ENCODE assay signal across 7 mouse cellular contexts in genomic region chr5:140263754-140264749, GRCm38 (mm10). TPM values are rescaled to one million over a fixed set of nuclear protein-coding genes. Genes with fewer than 3 reads are reported as not detected.
DNase-seq lines count a peak whose midpoint lies in the region; ATAC-seq and TF ChIP-seq lines count a peak whose summit lies in the region.

No protein-coding gene starts in this region.

- no peak for TF ChIP-seq POLR2A in bone marrow macrophage, adult 2 months (IDR thresholded peaks at IDR 0.05; ENCODE audit: borderline replicate concordance, low read depth, low read length)

- no peaks in the 10 kb centered on the region for H3K9me3 ChIP-seq in E14TG2a.4 (ENCODE audit: low read length)
- H3K9me3 ChIP-seq in heart, embryonic 10.5 days: no peaks in the 10 kb centered on the region

- H3K27ac ChIP-seq in bone marrow macrophage, adult 2 months (ENCODE audit: insufficient read depth, low read depth, low read length): peak overlapping the region; percentile 86
- 0 out of 2 replicates have a peak overlapping the region, but pooled peaks have one; percentile 39 for H3K27ac ChIP-seq in heart, embryonic 10.5 days
- H3K27ac ChIP-seq in macrophage: peak overlapping the region; percentile 85

- 57% methylated on average over 30 of the region's 30 CpGs for WGBS in heart, embryonic 10.5 days
- WGBS in macrophage (ENCODE audit: missing documents): 91% methylated on average over 30 of the region's 30 CpGs

- no peaks in the 10 kb centered on the region for H3K79me2 ChIP-seq in macrophage (ENCODE audit: inconsistent target)

- peak; percentile 91 for DNase-seq in heart, embryonic 10.5 days (ENCODE audit: low spot score)
- DNase-seq in thymus, postnatal 10 days (ENCODE audit: low spot score in 2 of 2): peak; percentile 84 to 91
- no peak for DNase-seq in ovary, postnatal 14 days (ENCODE audit: low spot score)

- ATAC-seq in granulocyte monocyte progenitor cell, adult 5-6 weeks (replicated peaks; ENCODE audit: poor library complexity, severe bottlenecking): no peak

- no peak for TF ChIP-seq CTCF in E14TG2a.4 (conservative IDR thresholded peaks at IDR 0.05; ENCODE audit: low read length)
- TF ChIP-seq CTCF in bone marrow macrophage, adult 2 months (IDR thresholded peaks at IDR 0.05; ENCODE audit: low read depth, low read length): no peak

- no peaks in the 10 kb centered on the region for H3K27me3 ChIP-seq in E14TG2a.4 (ENCODE audit: insufficient read depth, low read length)
- H3K27me3 ChIP-seq in heart, embryonic 10.5 days (ENCODE audit: insufficient read depth, poor library complexity, severe bottlenecking): peaks cover 70% of the 10 kb centered on the region

- H3K4me1 ChIP-seq in E14TG2a.4 (replicated peaks; ENCODE audit: low read depth, low read length): peaks cover 18% of the 10 kb centered on the region
- peaks cover 35% of the 10 kb centered on the region for H3K4me1 ChIP-seq in bone marrow macrophage, adult 2 months (ENCODE audit: control insufficient read depth, insufficient read depth, low read length)
- peaks cover 22% of the 10 kb centered on the region for H3K4me1 ChIP-seq in heart, embryonic 10.5 days

- H3K36me3 ChIP-seq in E14TG2a.4 (ENCODE audit: insufficient read depth, low read length) (peaks cover 64% of the 10 kb centered on the region), macrophage (ENCODE audit: inconsistent target) (no peaks in the 10 kb centered on the region)
- H3K36me3 ChIP-seq in heart, embryonic 10.5 days: peaks cover 16% of the 10 kb centered on the region; the same call in 1 of the 2 replicates

- H3K4me3 ChIP-seq in E14TG2a.4 (replicated peaks; ENCODE audit: low read length) (0 out of 2 replicates have a peak overlapping the region, but pooled peaks have one; percentile 17), macrophage (ENCODE audit: inconsistent target) (no peak overlapping the region)
- no peak overlapping the region for H3K4me3 ChIP-seq in bone marrow macrophage, adult 2 months (ENCODE audit: insufficient read depth, low read length)
- peak overlapping the region; percentile 18; the same call in 1 of the 2 replicates for H3K4me3 ChIP-seq in heart, embryonic 10.5 days

RNA-seq across cellular contexts. Expression of gene Mad1l1, which starts 57.3 kb away (rescaled TPM):
- 16.5 and 18.0 TPM in 2 replicates for polyA plus RNA-seq in bone marrow macrophage, adult 2 months (2012; ENCODE audit: insufficient read depth, insufficient read length, missing spikeins)
- 34.4 and 43.5 TPM in 2 replicates for polyA plus RNA-seq in heart, embryonic 10.5 days (2016; fragmentation: Nextera tagmentation; extraction: Ambion mirVana)
- total RNA-seq in macrophage (2018; cell fraction: chromatin; rRNA removed): 10 to 100 TPM; 11.1 to 80.6 (median 42.1) TPM
- total RNA-seq in macrophage (2018; cell fraction: cytosol; rRNA removed): 10 to 100 TPM in 2 of 26 experiments, 1 to 10 TPM in 24; 5.4 to 10.9 (median 8.8) TPM
- 10 to 100 TPM in 19 of 26 experiments, 1 to 10 TPM in 7; 7.4 to 42.7 (median 13.9) TPM for total RNA-seq in macrophage (2018; cell fraction: nucleus; rRNA removed)
- 9.0 to 15.3 TPM (median 15.3 TPM) in 3 replicates for polyA plus RNA-seq in macrophage (2018)
- total RNA-seq in granulocyte monocyte progenitor cell, adult 5-6 weeks (2014; fragmentation: Nextera tagmentation): 18.3 and 24.4 TPM in 2 replicates
- 53.6 and 61.0 TPM in 2 replicates for total RNA-seq in granulocyte monocyte progenitor cell, adult 5-6 weeks (2017)

RNA-seq across cellular contexts. Expression of gene Nudt1, which starts 57.4 kb away (rescaled TPM):
- polyA plus RNA-seq in bone marrow macrophage, adult 2 months (2012; ENCODE audit: insufficient read depth, insufficient read length, missing spikeins): 11.8 and 12.9 TPM in 2 replicates
- 39.2 and 50.4 TPM in 2 replicates for polyA plus RNA-seq in heart, embryonic 10.5 days (2016; fragmentation: Nextera tagmentation; extraction: Ambion mirVana)
- 10 to 100 TPM in 2 of 26 experiments, 1 to 10 TPM in 18, not detected in 6; 1.1 to 16.3 (median 5.5) TPM for total RNA-seq in macrophage (2018; cell fraction: chromatin; rRNA removed)
- 10 to 100 TPM in 9 of 26 experiments, 1 to 10 TPM in 17; 3.7 to 18.7 (median 7.4) TPM for total RNA-seq in macrophage (2018; cell fraction: cytosol; rRNA removed)
- 10 to 100 TPM in 2 of 26 experiments, 1 to 10 TPM in 23, under 1 TPM in 1; 0.69 to 15.1 (median 4.1) TPM for total RNA-seq in macrophage (2018; cell fraction: nucleus; rRNA removed)
- polyA plus RNA-seq in macrophage (2018): 4.4 to 8.5 TPM (median 5.7 TPM) in 3 replicates
- total RNA-seq in granulocyte monocyte progenitor cell, adult 5-6 weeks (2014; fragmentation: Nextera tagmentation): 40.7 and 43.1 TPM in 2 replicates
- 42.0 and 49.1 TPM in 2 replicates for total RNA-seq in granulocyte monocyte progenitor cell, adult 5-6 weeks (2017)

Comparison
In these comparisons a context has a peak if more than half of its experiments do, and no peak if none do; other contexts are left out.
1. H3K4me3 ChIP-seq: peak in E14TG2a.4 (single experiment) and heart, embryonic 10.5 days (single experiment); none in bone marrow macrophage, adult 2 months (single experiment) and macrophage (single experiment).
2. Peak in every context shown above with its lines, with median percentiles within 50 percentile points of each other: H3K27ac ChIP-seq.